Mouse (Mus musculus): Measurements from ENCODE around the gene Usp11.

Usp11 gene

GRCm38 (mm10) chrX:20703741-20704290 is at the start of gene Usp11:
Usp11 (plus strand) TSS chrX:20703906.
- DNase-seq (ENCODE audit: low spot score in 2 of 2) = peak in 1 of 2 experiments; percentile 10

GRCm38 (mm10) chrX:20657593-20657992 is 46.1 kb upstream of the Usp11 start:
- DNase-seq (ENCODE audit: low spot score in 2 of 2) = no peak

DNA sequence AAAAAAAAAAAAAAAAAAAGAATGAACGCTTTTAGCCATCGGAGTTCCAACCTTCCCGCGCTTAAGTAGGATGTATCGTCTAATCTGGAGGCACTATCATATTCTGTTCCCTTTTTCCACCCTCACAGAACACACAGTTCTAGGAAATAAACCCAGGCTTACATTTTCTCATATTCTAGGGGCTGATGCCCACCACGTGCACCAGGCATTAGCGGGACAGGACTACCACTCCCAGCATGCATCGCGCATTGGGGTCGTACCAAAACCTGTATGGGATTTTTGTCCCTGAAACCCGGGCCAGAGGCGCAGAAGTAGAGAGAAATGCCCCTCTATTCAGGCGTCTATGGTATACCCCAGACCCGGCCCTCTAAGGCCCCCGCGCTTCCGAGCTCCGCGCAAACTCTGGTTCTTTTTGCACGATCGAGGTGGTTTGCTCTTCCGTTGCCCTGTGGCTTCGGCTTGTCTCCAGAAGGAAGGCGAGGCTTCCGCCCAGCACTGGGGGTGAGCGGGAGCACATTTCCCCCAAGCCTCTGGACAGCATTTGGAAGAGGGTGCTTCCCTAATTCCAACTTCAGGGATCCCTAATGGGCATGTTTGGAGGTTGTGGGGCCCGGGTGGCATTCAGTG is 45.6 kb upstream of the Usp11 start, which contains the start of gene Uba1:
Gene Uba1, plus strand, starts transcription at position 301 of the 627 bp plus-strand sequence.
- peak; percentile 38 to 55 for DNase-seq (ENCODE audit: low spot score in 2 of 2)

GRCm38 (mm10) chrX:20658891-20659406 is 44.8 kb upstream of the Usp11 start:
- DNase-seq (ENCODE audit: low spot score in 2 of 2) = no peak

- DNase-seq (ENCODE audit: low spot score in 2 of 2) = no peak
Observed at GRCm38 (mm10) chrX:20662317-20662715, 41.4 kb upstream of the Usp11 start.

GRCm38 (mm10) chrX:20662716-20663443 is 40.8 kb upstream of the Usp11 start:
- DNase-seq (ENCODE audit: low spot score in 2 of 2) = peak; percentile 63 to 70

DNA sequence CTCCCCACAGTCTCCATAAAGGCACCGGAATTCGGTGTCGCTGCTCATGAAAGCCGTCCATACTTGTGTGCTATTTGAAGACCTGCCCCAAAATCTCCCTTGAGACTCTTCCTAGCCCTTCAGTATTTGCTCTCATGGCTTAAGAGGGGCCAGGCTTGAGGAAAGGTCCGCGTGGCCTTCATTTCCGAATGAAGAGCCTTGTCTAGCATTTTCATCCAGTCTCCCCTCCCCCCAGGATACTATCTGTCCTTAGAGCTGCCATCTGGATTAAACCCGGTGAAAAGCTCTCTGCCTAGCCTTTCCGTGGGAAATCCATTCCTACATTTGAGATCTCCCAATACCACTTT is 40.3 kb upstream of the Usp11 start:
- no peak for DNase-seq (ENCODE audit: low spot score in 2 of 2)

GRCm38 (mm10) chrX:20687519-20688067 is 16.1 kb upstream of the Usp11 start, which contains the start of gene Cdk16:
Cdk16 (plus strand) TSS chrX:20687954.
- DNase-seq (ENCODE audit: low spot score in 2 of 2) = peak; percentile 52 to 67

- peak; percentile 63 to 68 for DNase-seq (ENCODE audit: low spot score in 2 of 2)
Observed at GRCm38 (mm10) chrX:20688068-20688547, 15.6 kb upstream of the Usp11 start.

DNA sequence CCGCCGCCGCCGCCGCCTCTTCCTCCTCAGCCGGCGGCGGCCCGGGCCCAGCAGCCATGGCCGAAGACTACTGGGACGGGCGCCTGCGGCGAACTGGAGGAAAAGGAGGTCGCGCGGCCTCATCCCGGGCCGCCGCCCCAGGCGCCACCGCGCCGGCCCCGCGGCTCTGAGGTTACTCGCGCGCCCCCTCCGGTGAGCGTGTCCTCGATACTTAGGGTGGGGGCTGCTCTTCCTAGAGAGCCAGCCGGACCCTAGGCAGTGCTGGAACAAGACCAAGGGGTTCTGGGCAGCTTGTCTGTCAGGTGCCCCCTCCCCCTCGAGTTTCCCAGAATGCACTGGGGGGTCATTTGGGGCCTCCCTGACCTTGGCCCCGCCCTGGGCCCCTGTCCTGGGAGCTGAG is 15.1 kb upstream of the Usp11 start:
- peak; percentile 8 to 39 for DNase-seq (ENCODE audit: low spot score in 2 of 2)

DNA sequence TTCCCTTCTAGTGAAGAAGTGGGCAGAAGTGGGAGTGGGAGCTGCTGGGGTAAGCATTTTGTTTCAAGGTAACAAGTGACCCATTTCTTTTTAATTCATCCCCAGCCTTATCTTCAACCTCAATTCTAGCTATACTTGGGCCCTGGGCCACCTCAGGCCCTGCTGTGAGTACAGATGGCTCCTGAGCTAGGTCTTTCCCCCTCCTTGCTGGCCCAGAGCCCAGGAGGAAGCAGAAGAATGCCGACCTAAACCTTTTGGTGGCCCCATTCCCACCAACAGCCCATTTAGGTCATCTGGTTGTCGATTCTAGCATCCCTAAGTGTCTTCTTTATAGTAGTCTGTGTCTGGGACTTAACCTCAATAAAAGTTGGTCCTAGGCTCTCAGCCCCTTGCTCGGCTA is 12.1 kb upstream of the Usp11 start:
- DNase-seq (ENCODE audit: low spot score in 2 of 2) = no peak

DNA sequence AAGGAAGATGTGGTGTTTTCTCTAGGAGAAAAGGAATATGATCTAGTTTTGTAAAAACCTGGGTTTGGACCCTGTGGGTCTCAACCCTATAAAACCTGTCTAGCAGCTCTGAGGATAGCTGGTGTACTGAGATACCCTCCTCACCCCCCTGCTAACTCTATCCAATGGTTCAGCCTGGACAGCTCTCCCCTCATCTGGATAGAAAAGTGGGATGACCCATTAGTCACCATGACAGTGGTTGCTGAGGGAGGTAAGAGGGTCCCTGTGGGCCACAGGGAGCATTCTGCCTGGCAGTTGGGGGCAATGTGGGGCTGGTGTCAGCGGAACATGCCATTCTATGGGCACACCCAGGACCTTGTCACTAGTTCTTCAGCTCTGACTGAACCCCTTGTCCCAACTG is 11.1 kb upstream of the Usp11 start:
- DNase-seq (ENCODE audit: low spot score in 2 of 2) = no peak

DNA sequence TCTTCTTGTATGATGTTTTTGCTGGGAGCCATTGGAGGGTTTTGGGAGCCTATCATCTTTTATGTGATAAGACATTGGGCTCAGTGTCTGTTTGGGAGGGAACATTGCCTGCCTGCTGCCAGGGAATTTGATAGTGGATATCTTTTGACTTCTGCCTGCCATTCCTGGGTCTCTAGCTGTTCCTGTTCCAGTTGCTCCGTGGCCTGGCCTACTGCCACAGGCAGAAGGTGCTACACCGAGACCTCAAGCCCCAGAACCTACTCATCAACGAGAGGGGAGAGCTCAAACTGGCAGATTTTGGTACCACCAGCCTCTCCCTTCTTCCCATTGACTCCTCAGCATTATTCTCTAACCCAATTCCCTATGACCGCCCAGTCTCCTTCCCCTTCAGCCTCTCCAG is 7.9 kb upstream of the Usp11 start:
- DNase-seq (ENCODE audit: low spot score in 2 of 2) = no peak

GRCm38 (mm10) chrX:20704295-20705082 is 783 bp downstream of the Usp11 start:
- DNase-seq (ENCODE audit: low spot score in 2 of 2) = peak; percentile 28 to 43

GRCm38 (mm10) chrX:20705083-20705402 is 1.3 kb downstream of the Usp11 start:
- no peak for DNase-seq (ENCODE audit: low spot score in 2 of 2)

DNA sequence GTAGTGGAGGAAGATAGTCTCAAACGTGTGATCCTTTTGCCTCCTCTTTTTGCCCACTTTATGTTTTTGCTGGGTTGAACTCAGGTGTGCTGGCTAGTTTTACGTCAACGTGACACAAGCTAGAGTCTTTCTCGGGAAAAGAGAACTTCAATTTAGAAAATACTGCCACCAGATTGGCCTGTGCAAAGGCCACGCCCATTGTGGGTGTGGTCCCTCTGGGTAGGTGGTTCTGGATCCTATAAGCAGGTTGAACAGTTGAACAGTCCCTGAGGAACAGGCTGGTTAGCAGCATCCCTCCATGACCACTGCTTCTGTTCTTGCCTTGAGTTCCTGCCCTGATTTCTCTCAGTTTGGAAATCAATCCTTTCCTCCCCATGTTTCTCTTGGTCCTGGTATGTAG is 25.0 kb downstream of the Usp11 start:
- DNase-seq (ENCODE audit: low spot score in 2 of 2) = no peak

DNA sequence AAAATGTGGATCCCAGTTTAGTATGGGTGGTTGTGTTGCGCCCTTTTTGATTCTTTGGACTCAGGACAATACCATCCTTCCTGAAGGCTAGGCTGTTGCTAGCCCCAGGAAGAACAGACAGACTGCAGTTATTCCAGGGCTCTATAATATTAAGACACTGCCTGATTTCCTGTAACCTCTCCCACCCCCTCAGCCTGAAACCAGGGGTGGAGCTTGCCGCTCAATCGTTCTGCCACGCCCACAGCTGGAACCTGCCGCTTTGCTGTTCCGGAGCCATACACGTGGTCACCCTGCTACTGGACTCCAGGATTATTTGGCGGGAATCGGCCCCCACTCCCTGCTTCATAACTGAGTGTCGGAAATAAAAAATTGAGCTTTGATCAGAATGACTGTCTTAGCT is 26.3 kb downstream of the Usp11 start:
- DNase-seq (ENCODE audit: low spot score in 2 of 2) = peak in 1 of 2 experiments; percentile 2

- DNase-seq (ENCODE audit: low spot score in 2 of 2) = no peak
Observed at GRCm38 (mm10) chrX:20736479-20736878, 32.8 kb downstream of the Usp11 start.

GRCm38 (mm10) chrX:20748829-20749228 is 45.1 kb downstream of the Usp11 start:
- DNase-seq (ENCODE audit: low spot score in 2 of 2) = no peak

DNA sequence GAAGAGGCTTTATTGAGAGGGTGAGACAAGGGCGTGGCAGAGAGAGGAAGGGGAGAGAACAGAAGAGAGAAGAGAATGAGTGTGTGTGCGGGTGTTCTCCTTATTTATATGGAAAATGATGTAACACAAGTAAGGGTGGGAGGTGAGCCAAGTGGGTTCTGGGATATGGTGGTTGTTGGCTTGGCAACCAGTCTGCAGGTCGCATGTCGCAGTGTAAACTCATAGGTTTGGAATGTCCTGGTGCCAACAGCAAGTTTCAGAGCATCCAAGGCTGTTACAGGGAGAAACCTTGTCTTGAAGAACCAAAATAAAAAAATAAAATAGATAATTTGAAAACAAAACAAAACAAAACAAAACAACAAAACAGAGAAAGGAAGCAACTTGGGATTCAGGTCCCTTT is 57.5 kb downstream of the Usp11 start:
- no peak for DNase-seq (ENCODE audit: low spot score in 2 of 2)

Data from spleen, postnatal 14 days (tissue).